Mouse (Mus musculus) liver, embryonic 14.5 days (tissue): ENCODE measurements around the gene Eef1akmt4. TPM values are rescaled to one million over a fixed set of nuclear protein-coding genes. Genes with fewer than 3 reads are reported as not detected.

Experiments used
- ATAC-seq: fragments of 200-750 bp; cut with Nextera tagmentation; 2 replicates; pipeline ENCODE4 v1.8.0; 2017; ENCODE audit warnings: moderate number of reproducible peaks, mild to moderate bottlenecking, moderate library complexity; ENCODE audit not compliant: insufficient read depth
- DNase-seq, 3 experiments: peaks; one replicate each; pipeline ENCODE4 v3.0.0-alpha.2; 2012 to 2013; ENCODE audit warnings: low read depth in 3 of 3, low spot score in 3 of 3
- H3K27ac ChIP-seq: fragments of 300-500 bp; sonication (generic); 2 replicates; pipeline ENCODE4 v1.5.1; 2014; ENCODE audit warnings: moderate library complexity, mild to moderate bottlenecking, control low read depth, inconsistent platforms
- H3K27me3 ChIP-seq: fragments of 300-500 bp; sonication (generic); 2 replicates; pipeline ENCODE4 v1.6.1; 2014; ENCODE audit warnings: mild to moderate bottlenecking, low read length, moderate library complexity; ENCODE audit not compliant: control insufficient read depth, insufficient read depth
- H3K36me3 ChIP-seq: fragments of 300-500 bp; sonication (generic); replicated peaks from 2 replicates; pipeline ENCODE4 v1.6.1; 2014; ENCODE audit warnings: low read depth; ENCODE audit not compliant: control insufficient read depth, insufficient read depth
- H3K4me1 ChIP-seq, 2 experiments: fragments of 200-500 bp in 1 of 2; fragments of 300-500 bp in 1 of 2; sonication (generic) in 1 of 2; replicated peaks; 2 replicates each; pipeline ENCODE4 v1.6.1; 2012 to 2014; ENCODE audit warnings: antibody characterized with exemption in 1 of 2, inconsistent platforms in 1 of 2, low read length in 1 of 2; ENCODE audit not compliant: control insufficient read depth in 2 of 2, insufficient read depth in 2 of 2
- H3K4me2 ChIP-seq: fragments of 300-500 bp; sonication (generic); 2 replicates; pipeline ENCODE4 v1.6.1; 2014; ENCODE audit warnings: low read depth, mild to moderate bottlenecking, control low read depth, moderate library complexity
- H3K4me3 ChIP-seq, 2 experiments: fragments of 200-500 bp in 1 of 2; fragments of 300-500 bp in 1 of 2; sonication (generic) in 1 of 2; 2 replicates each; pipeline ENCODE4 v1.5.1; 2012 to 2014; ENCODE audit warnings: low read depth in 2 of 2, low read length in 2 of 2, mild to moderate bottlenecking in 2 of 2, control low read depth in 1 of 2, inconsistent platforms in 1 of 2, moderate library complexity in 1 of 2; ENCODE audit not compliant: insufficient read depth in 1 of 2
- H3K9ac ChIP-seq: fragments of 300-500 bp; sonication (generic); replicated peaks from 2 replicates; pipeline ENCODE4 v1.6.1; 2014; ENCODE audit warnings: mild to moderate bottlenecking, control low read depth, moderate library complexity
- H3K9me3 ChIP-seq: fragments of 300-500 bp; sonication (generic); 2 replicates; pipeline ENCODE4 v1.6.1; 2016; ENCODE audit warnings: low read length, mixed read lengths; ENCODE audit not compliant: control insufficient read depth
- CTCF ChIP-seq: IDR thresholded peaks from 2 replicates; pipeline ENCODE4 v1.5.1; 2016; ENCODE audit warnings: antibody characterized with exemption, low read depth, control low read depth
- EP300 ChIP-seq: IDR thresholded peaks from 2 replicates; pipeline ENCODE4 v1.6.1; 2016; ENCODE audit warnings: antibody characterized with exemption, low read depth
- WGBS: fragments of 180-500 bp; shearing (Covaris S2); extraction: QIAGEN DNeasy Blood & Tissue Kit; methylation state at CpG from one replicate; pipeline ENCODE4 v1.1.7; 2014; ENCODE audit not compliant: insufficient replicate concordance; 5-methylcytosine and 5-hydroxymethylcytosine counted together
- polyA plus RNA-seq, 2 experiments: library from polyadenylated mRNA; depleted of rRNA in 1 of 2; stranded (reverse) in 1 of 2; unstranded in 1 of 2; fragments of >200 nt; fragmentation: Nextera tagmentation in 1 of 2; extraction: Ambion mirVana in 1 of 2; gene quantifications; 2 replicates each; pipeline versions ENCODE4 v1.2.1 to v1.2.3; 2012 to 2014

The Eef1akmt4 gene
- polyA plus RNA-seq (2012; rRNA removed): 9.4 and 10.3 TPM in 2 replicates
- 18.1 and 20.7 TPM in 2 replicates for polyA plus RNA-seq (2014; fragmentation: Nextera tagmentation; extraction: Ambion mirVana)

DNA sequence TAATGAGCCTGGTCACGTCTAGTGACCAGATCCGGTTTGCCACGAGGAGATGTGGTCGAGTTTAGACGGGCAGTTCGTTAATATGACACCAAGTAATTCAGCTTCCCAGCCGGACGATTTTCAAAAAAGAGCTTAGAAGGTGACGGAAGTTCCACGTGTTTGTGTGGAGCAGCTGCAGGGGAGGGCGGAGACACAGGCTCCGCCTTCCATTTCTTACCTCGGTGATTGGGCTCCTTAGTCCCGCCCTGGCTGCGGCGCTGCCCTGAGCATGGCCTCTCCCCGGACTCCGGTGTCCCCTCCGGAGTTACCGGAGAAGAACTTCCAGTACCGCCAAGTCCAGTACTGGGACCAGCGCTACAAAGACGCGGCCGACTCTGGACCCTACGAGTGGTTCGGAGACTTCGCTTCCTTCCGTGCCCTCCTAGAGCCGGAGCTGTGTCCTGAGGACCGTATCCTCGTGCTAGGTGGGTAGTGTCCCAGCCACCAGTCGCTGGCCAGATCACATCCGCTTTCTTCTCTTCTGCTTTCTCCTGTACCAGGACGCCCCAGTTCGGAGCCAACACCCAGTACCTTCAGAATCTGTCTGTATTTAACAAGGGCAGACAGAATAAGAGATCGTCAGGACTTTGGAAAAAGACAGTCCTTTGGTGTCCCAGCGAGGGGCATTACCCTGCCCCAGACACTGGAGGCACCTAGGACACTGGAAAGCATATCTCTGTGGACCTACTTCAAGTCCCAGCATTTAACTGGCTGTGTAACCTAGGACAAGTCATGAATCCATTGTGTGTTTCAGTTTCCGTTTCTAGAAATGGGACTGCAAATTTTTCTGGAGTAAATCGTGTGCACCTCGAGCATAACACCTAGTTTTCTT is at the start of gene Eef1akmt4, which contains the start of the genes Gm49333 and Alg3:
Gene Eef1akmt4, plus strand, starts transcription at position 237 of the 871 bp plus-strand sequence.
Gene Gm49333, plus strand, starts transcription at position 254 of the 871 bp plus-strand sequence.
Gene Alg3, minus strand, starts transcription at position 379 of the 871 bp plus-strand sequence.
- peaks cover 9 to 12% of the 10 kb centered on the region in 2 experiments; a peak in 3 of 4 replicates for H3K4me1 ChIP-seq
- TF ChIP-seq EP300 (no peak), CTCF (no peak)
- no peaks in the 10 kb centered on the region for H3K27me3 ChIP-seq
- DNase-seq (peak; percentile 86 to 88 (median 87)), ATAC-seq (peak; percentile 96)
- H3K4me2 ChIP-seq: peak within 1 kb of the TSS; percentile 95
- H3K36me3 ChIP-seq: no peaks in the 10 kb centered on the region; the same call in 1 of the 2 replicates
- H3K4me3 ChIP-seq: peak within 1 kb of the TSS; percentile 74 to 93
- H3K9ac ChIP-seq: peak within 1 kb of the TSS; percentile 91
- H3K27ac ChIP-seq: peak within 1 kb of the TSS; percentile 59
- WGBS: 1% methylated on average over 41 of the region's 41 CpGs
- no peaks in the 10 kb centered on the region for H3K9me3 ChIP-seq

DNA sequence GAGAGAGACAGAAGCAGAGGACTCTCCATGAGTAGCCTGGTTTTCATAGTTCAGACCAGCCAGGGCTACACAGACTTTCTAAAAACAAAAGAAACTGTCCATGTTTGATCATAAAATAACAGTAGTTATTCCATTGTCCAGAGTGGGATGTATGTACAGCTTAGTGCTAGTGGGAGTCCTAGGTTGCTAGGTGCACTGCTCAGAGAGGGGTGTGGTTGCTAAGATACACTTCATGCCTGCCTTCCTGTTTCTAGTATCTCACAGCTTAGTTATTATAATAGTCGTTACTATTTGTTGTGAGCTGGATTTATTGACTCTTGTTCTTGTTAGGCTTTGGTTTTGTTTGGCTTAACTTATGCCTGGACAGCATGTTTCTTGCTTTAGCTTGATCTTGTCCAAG is 46.3 kb upstream of the Eef1akmt4 start:
- no peak overlapping the region for H3K9ac ChIP-seq
- H3K27ac ChIP-seq: no peak overlapping the region
- WGBS: 45% methylated on average over 1 of the region's 1 CpGs
- DNase-seq (no peak), ATAC-seq (no peak)
- no peaks in the 10 kb centered on the region for H3K9me3 ChIP-seq
- TF ChIP-seq CTCF: no peak
- no peaks in the 10 kb centered on the region for H3K4me1 ChIP-seq
- no peak overlapping the region for H3K4me2 ChIP-seq
- no peaks in the 10 kb centered on the region for H3K27me3 ChIP-seq
- no peak overlapping the region for H3K4me3 ChIP-seq
- peaks cover 16% of the 10 kb centered on the region for H3K36me3 ChIP-seq

DNA sequence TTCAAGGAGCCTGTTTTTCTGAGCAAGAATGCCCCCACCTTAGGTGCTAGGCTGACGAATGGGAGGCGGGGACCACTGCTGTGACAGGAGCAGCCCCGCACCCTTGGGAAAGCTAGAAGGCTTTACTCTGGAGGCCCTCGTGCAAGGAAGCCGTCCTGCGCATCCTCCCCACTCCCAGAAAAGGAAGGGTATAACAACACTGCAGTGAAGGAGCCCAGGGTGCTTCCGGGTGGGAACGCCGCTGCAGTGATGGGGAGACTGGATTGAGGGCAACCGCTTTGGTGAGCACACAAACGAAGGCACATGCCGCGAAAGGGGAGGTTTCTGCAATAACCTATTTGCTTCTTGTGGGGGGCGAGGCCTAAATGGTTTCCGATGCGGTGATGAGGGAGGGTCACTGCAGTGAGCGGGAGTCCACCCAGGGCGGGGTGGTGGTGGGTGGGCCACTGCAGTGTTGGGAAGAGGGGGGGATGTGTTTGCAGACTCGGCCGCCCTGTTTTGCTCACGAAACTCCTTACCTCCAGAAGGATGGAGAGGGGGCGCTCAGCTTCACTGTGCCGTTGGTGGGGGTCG is 21.9 kb upstream of the Eef1akmt4 start, which contains the start of gene Vwa5b2:
Gene Vwa5b2, plus strand, starts transcription at position 106 of the 573 bp plus-strand sequence.
- peak within 1 kb of the TSS; percentile 26 to 39 for H3K4me3 ChIP-seq
- no peak for DNase-seq
- no peaks in the 10 kb centered on the region for H3K9me3 ChIP-seq
- H3K36me3 ChIP-seq: no peaks in the 10 kb centered on the region
- TF ChIP-seq EP300 (no peak), CTCF (no peak)
- peaks cover 63% of the 10 kb centered on the region for H3K27me3 ChIP-seq
- 3% methylated on average over 24 of the region's 24 CpGs for WGBS
- H3K27ac ChIP-seq: no peak within 1 kb of the TSS
- peaks cover 3 to 6% of the 10 kb centered on the region in 2 experiments; a peak in 3 of 4 replicates for H3K4me1 ChIP-seq
- H3K4me2 ChIP-seq: peak within 1 kb of the TSS; percentile 60
- ATAC-seq: no peak
- H3K9ac ChIP-seq: no peak within 1 kb of the TSS

DNA sequence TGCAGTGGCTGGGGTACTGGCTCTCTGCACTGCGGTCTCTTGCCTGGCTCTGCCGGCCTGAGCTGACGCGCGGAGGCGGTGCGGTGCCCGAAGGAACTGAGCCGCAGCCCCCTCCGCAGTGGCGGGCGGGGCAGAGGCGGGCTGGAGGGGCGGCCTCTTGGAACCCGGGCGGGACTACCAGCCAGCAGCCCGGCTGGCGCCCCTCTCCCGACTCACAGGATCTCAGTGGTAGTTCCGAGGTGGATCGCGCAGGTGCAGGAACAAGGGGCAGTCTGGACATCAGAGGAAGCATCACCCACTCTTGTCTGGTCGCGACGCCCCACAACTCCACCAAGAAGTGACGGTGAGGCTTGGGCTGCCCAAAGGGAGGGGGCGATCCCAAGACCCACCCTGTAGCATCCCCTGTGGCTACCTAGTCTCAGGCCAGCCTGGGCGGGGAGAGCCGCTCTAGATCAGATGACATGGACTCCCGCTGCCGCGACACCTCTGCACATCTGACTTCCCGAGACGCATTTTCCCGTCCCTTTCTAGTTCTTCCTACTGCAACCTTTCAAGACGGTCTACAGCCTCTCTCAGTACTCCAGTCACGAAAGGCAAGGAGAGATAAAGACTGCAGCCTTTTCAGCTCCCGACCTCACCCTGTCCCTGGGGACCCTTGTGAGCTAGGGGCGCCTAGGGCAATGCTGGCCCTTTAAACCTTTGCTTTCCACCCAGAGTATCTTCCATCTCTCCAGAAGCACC is 21.3 kb upstream of the Eef1akmt4 start:
- no peak overlapping the region for H3K9ac ChIP-seq
- ATAC-seq: no peak
- under 1% methylated on average over 39 of the region's 39 CpGs for WGBS

More for the DNA sequence above, 21.3 kb upstream of the Eef1akmt4 start:
- Histone ChIP-seq H3K4me1 (peaks cover 3 to 10% of the 10 kb centered on the region in 2 experiments; a peak in 3 of 4 replicates), H3K27me3 (peaks cover 63% of the 10 kb centered on the region), H3K27ac (no peak overlapping the region), H3K4me2 (peak overlapping the region; percentile 60), H3K4me3 (peak overlapping the region; percentile 26 to 39), H3K36me3 (no peaks in the 10 kb centered on the region), H3K9me3 (no peaks in the 10 kb centered on the region)
- no peak for TF ChIP-seq EP300
- no peak for TF ChIP-seq CTCF
- no peak for DNase-seq
